Mouse (Mus musculus) midbrain, postnatal 0 days (tissue): Measurements from ENCODE around the gene Gstt4. TPM values are rescaled to one million over a fixed set of nuclear protein-coding genes. Genes with fewer than 3 reads are reported as not detected.
A peak's percentile ranks its signal among the peaks of the same experiment; 100 is the strongest.

Source experiments
- ATAC-seq: fragments of 200-750 bp; cut with Nextera tagmentation; 2 replicates; pipeline ENCODE4 v1.8.0; 2017; ENCODE audit warnings: moderate number of reproducible peaks, mild to moderate bottlenecking, moderate TSS enrichment, moderate library complexity; ENCODE audit not compliant: low FRiP score
- DNase-seq: peaks from one replicate; pipeline ENCODE4 v3.0.0-alpha.2; 2015; ENCODE audit warnings: low spot score
- H3K27ac ChIP-seq: fragments of 300-500 bp; sonication (generic); 2 replicates; pipeline ENCODE4 v1.5.1; 2014; ENCODE audit warnings: low read depth, mild to moderate bottlenecking, low read length, mixed read lengths
- H3K27me3 ChIP-seq: fragments of 300-500 bp; sonication (generic); 2 replicates; pipeline ENCODE4 v1.6.1; 2014; ENCODE audit warnings: low read length, control low read depth, mixed read lengths; ENCODE audit not compliant: insufficient read depth
- H3K36me3 ChIP-seq: fragments of 300-500 bp; sonication (generic); 2 replicates; pipeline ENCODE4 v1.6.1; 2014; ENCODE audit warnings: low read length, control low read depth, mixed read lengths; ENCODE audit not compliant: insufficient read depth
- H3K4me1 ChIP-seq: fragments of 300-500 bp; sonication (generic); 2 replicates; pipeline ENCODE4 v1.6.1; 2014; ENCODE audit warnings: mild to moderate bottlenecking, control low read depth, antibody characterized with exemption, low read length, mixed read lengths; ENCODE audit not compliant: insufficient read depth
- H3K4me2 ChIP-seq: fragments of 300-500 bp; sonication (generic); 2 replicates; pipeline ENCODE4 v1.6.1; 2014; ENCODE audit warnings: low read depth, mild to moderate bottlenecking, low read length, mixed read lengths; ENCODE audit not compliant: poor library complexity, severe bottlenecking
- H3K4me3 ChIP-seq: fragments of 300-500 bp; sonication (generic); 2 replicates; pipeline ENCODE4 v1.5.1; 2014; ENCODE audit warnings: low read depth, mild to moderate bottlenecking, low read length, moderate library complexity
- H3K9ac ChIP-seq: fragments of 300-500 bp; sonication (generic); replicated peaks from 2 replicates; pipeline ENCODE4 v1.6.1; 2014; ENCODE audit warnings: mild to moderate bottlenecking, low read length, moderate library complexity, mixed read lengths; ENCODE audit not compliant: poor library complexity, severe bottlenecking
- H3K9me3 ChIP-seq: fragments of 300-500 bp; sonication (generic); 2 replicates; pipeline ENCODE4 v1.6.1; 2016; ENCODE audit warnings: low read length, control low read depth
- CTCF ChIP-seq: IDR thresholded peaks from 2 replicates; pipeline ENCODE4 v1.5.1; 2016; ENCODE audit warnings: antibody characterized with exemption, mild to moderate bottlenecking
- WGBS: fragments of 180-500 bp; shearing (Covaris S2); extraction: QIAGEN DNeasy Blood & Tissue Kit; methylation state at CpG from one replicate; pipeline ENCODE4 v1.1.7; 2014; 5-methylcytosine and 5-hydroxymethylcytosine counted together
- polyA plus RNA-seq: library from polyadenylated mRNA; unstranded; fragments of >200 nt; fragmentation: Nextera tagmentation; extraction: Ambion mirVana; gene quantifications from 2 replicates; pipeline ENCODE4 v1.2.1, GENCODE M21; 2015
- total RNA-seq: library from RNA; depleted of rRNA; stranded (reverse); fragments of >200 nt; gene quantifications from 2 replicates; pipeline ENCODE4 v1.2.3, GENCODE M21; 2014

The Gstt4 gene
- total and polyA plus RNA-seq, 2 experiments from 2014 or later: not detected

GRCm38 (mm10) chr10:75804217-75804616 is 18.1 kb downstream of the Gstt4 start:
- DNase-seq: no peak
- no peak for ATAC-seq
- WGBS: 74% methylated on average over 2 of the region's 2 CpGs
- H3K36me3 ChIP-seq: no peaks in the 10 kb centered on the region
- no peak overlapping the region for H3K4me3 ChIP-seq
- no peaks in the 10 kb centered on the region for H3K9me3 ChIP-seq
- H3K27me3 ChIP-seq: no peaks in the 10 kb centered on the region
- no peak overlapping the region for H3K9ac ChIP-seq
- H3K4me2 ChIP-seq: no peak overlapping the region
- H3K4me1 ChIP-seq: no peaks in the 10 kb centered on the region
- no peak overlapping the region for H3K27ac ChIP-seq
- TF ChIP-seq CTCF: no peak

GRCm38 (mm10) chr10:75798176-75798696 is 24.1 kb downstream of the Gstt4 start, which contains the start of gene Gstt1:
TSS of gene Gstt1 (minus strand) at chr10:75798584.
- 1% methylated on average over 18 of the region's 18 CpGs for WGBS
- H3K27ac ChIP-seq: peak within 1 kb of the TSS; percentile 34
- no peaks in the 10 kb centered on the region for H3K9me3 ChIP-seq
- H3K4me2 ChIP-seq: peak within 1 kb of the TSS; percentile 55
- H3K4me3 ChIP-seq: peak within 1 kb of the TSS; percentile 35
- H3K36me3 ChIP-seq: no peaks in the 10 kb centered on the region
- H3K9ac ChIP-seq: peak within 1 kb of the TSS; percentile 51
- 0 out of 2 replicates have a peak, but pooled peaks have one; percentile 6 for TF ChIP-seq CTCF
- H3K27me3 ChIP-seq: peaks cover 5% of the 10 kb centered on the region; the same call in 1 of the 2 replicates
- H3K4me1 ChIP-seq: peaks cover 11% of the 10 kb centered on the region; the same call in 1 of the 2 replicates
- peak; percentile 41 for DNase-seq
- ATAC-seq: no peak

GRCm38 (mm10) chr10:75797619-75798175 is 24.6 kb downstream of the Gstt4 start:
- WGBS: 3% methylated on average over 12 of the region's 12 CpGs
- H3K27ac ChIP-seq: peak overlapping the region; percentile 34; the same call in 1 of the 2 replicates
- H3K4me1 ChIP-seq: peaks cover 11% of the 10 kb centered on the region; the same call in 1 of the 2 replicates
- H3K9ac ChIP-seq: peak overlapping the region; percentile 51; the same call in 1 of the 2 replicates
- H3K27me3 ChIP-seq: peaks cover 5% of the 10 kb centered on the region; the same call in 1 of the 2 replicates
- peak; percentile 37 for DNase-seq
- peak; percentile 72; the same call in 1 of the 2 replicates for ATAC-seq
- peak overlapping the region; percentile 55 for H3K4me2 ChIP-seq
- no peaks in the 10 kb centered on the region for H3K36me3 ChIP-seq
- TF ChIP-seq CTCF: no peak
- H3K9me3 ChIP-seq: no peaks in the 10 kb centered on the region
- peak overlapping the region; percentile 35 for H3K4me3 ChIP-seq

GRCm38 (mm10) chr10:75796731-75797516 is 25.4 kb downstream of the Gstt4 start:
- 50% methylated on average over 11 of the region's 11 CpGs for WGBS
- H3K36me3 ChIP-seq: no peaks in the 10 kb centered on the region
- no peak for ATAC-seq

DNA sequence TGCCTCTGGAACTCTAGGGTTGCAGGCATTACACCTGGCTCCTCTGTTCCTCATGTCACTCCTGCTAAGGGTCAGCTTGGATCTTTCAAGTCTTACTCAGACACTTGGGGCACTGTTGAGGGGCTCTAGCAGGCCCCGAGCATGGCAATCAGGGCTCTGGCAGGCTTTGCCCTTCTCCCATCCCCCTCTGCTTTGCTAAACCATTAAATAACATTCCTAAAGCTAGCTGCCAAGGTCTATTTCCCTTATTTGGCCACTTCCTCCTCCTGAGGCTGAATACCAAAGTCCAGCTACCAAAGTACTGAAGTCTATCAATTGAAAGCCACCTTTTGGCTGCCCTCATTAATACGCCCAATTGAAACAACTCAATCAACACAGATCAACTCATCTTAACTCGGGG is 27.5 kb downstream of the Gstt4 start:
- Histone ChIP-seq H3K36me3 (no peaks in the 10 kb centered on the region), H3K9me3 (no peaks in the 10 kb centered on the region), H3K4me2 (no peak overlapping the region), H3K27me3 (peaks cover 5% of the 10 kb centered on the region; the same call in 1 of the 2 replicates), H3K27ac (no peak overlapping the region), H3K9ac (no peak overlapping the region), H3K4me1 (peaks cover 11% of the 10 kb centered on the region; the same call in 1 of the 2 replicates), H3K4me3 (no peak overlapping the region)
- ATAC-seq: no peak
- peak; percentile 59 for DNase-seq
- TF ChIP-seq CTCF: no peak; the same call in 1 of the 2 replicates
- 27% methylated on average over 3 of the region's 3 CpGs for WGBS

More at GRCm38 (mm10) chr10:75796731-75797516, 25.4 kb downstream of the Gstt4 start:
- no peak for DNase-seq
- Histone ChIP-seq H3K27ac (no peak overlapping the region), H3K9me3 (no peaks in the 10 kb centered on the region), H3K4me3 (peak overlapping the region; percentile 35), H3K27me3 (peaks cover 5% of the 10 kb centered on the region; the same call in 1 of the 2 replicates), H3K4me1 (peaks cover 11% of the 10 kb centered on the region; the same call in 1 of the 2 replicates), H3K4me2 (peak overlapping the region; percentile 55), H3K9ac (no peak overlapping the region)
- TF ChIP-seq CTCF: no peak
